Mouse (Mus musculus) spleen, adult 2 months (tissue): Measurements from ENCODE around the gene Kiss1. TPM values are rescaled to one million over a fixed set of nuclear protein-coding genes. Genes with fewer than 3 reads are reported as not detected.
"Not testable (repeated sequence)": the region's sequence is repeated elsewhere in the genome, so short reads cannot be mapped to it uniquely, and the experiment has no call there.

ENCODE experiments used
- DNase-seq, 2 experiments: peaks; one replicate each; pipeline versions ENCODE4 v3.0.0 to v3.0.0-alpha.2; 2012 to 2021; ENCODE audit warnings: low spot score in 2 of 2, low read depth in 1 of 2
- H3K27ac ChIP-seq: fragments of 200-500 bp; 2 replicates; pipeline ENCODE4 v1.5.1; 2012; ENCODE audit warnings: low read length, inconsistent platforms; ENCODE audit not compliant: insufficient read depth
- H3K27me3 ChIP-seq: fragments of 200-500 bp; 2 replicates; pipeline ENCODE4 v1.6.1; 2012; ENCODE audit warnings: mild to moderate bottlenecking, moderate library complexity, low read length, inconsistent platforms; ENCODE audit not compliant: control insufficient read depth, insufficient read depth
- H3K36me3 ChIP-seq: fragments of 200-500 bp; 2 replicates; pipeline ENCODE4 v1.6.1; 2012; ENCODE audit warnings: mild to moderate bottlenecking, low read length, inconsistent platforms; ENCODE audit not compliant: control insufficient read depth, insufficient read depth
- H3K4me1 ChIP-seq: fragments of 200-500 bp; 2 replicates; pipeline ENCODE4 v1.6.1; 2011; ENCODE audit warnings: inconsistent platforms; ENCODE audit not compliant: control insufficient read depth, insufficient read depth, insufficient read length
- H3K4me3 ChIP-seq: fragments of 200-500 bp; 2 replicates; pipeline ENCODE4 v1.5.1; 2011; ENCODE audit warnings: mild to moderate bottlenecking, inconsistent platforms; ENCODE audit not compliant: insufficient read depth, insufficient read length; ENCODE audit errors: extremely low read depth
- CTCF ChIP-seq: fragments of 200-500 bp; IDR thresholded peaks from 2 replicates; pipeline ENCODE4 v1.5.1; 2011; ENCODE audit warnings: mild to moderate bottlenecking, inconsistent platforms; ENCODE audit not compliant: insufficient read depth, insufficient read length, insufficient replicate concordance; ENCODE audit errors: extremely low read depth
- POLR2A ChIP-seq: fragments of 200-500 bp; IDR thresholded peaks from 2 replicates; pipeline ENCODE4 v1.6.1; 2011; ENCODE audit warnings: low read depth, low read length, inconsistent platforms
- WGBS: fragments of 180-500 bp; shearing (Covaris S2); methylation state at CpG from one replicate; pipeline ENCODE4 v1.1.7; 2018; 5-methylcytosine and 5-hydroxymethylcytosine counted together
- polyA plus RNA-seq: library from polyadenylated mRNA; depleted of rRNA; stranded (reverse); fragments of >200 nt; gene quantifications from 2 replicates; pipeline ENCODE4 v1.2.3, GENCODE M21; 2012

Kiss1 gene
- polyA plus RNA-seq, 1 experiment = not detected

GRCm38 (mm10) chr1:133328896-133329637, 7.4 kb downstream of the Kiss1 start:
- H3K27me3 ChIP-seq = 0 out of 2 replicates have a peak, but pooled peaks cover 2% of the 10 kb centered on the region
- H3K4me1 ChIP-seq = peaks cover 4% of the 10 kb centered on the region; the same call in 1 of the 2 replicates
- DNase-seq = no peak
- WGBS = 16% methylated on average over 34 of the region's 34 CpGs
- H3K27ac ChIP-seq = no peak overlapping the region
- TF ChIP-seq POLR2A (no peak), CTCF (no peak)
- no peak overlapping the region for H3K4me3 ChIP-seq
- H3K36me3 ChIP-seq = no peaks in the 10 kb centered on the region

GRCm38 (mm10) chr1:133329638-133329964, 7.9 kb downstream of the Kiss1 start:
- TF ChIP-seq POLR2A = no peak
- no peak for TF ChIP-seq CTCF
- H3K27ac ChIP-seq = no peak overlapping the region
- WGBS = 27% methylated on average over 7 of the region's 7 CpGs
- H3K27me3 ChIP-seq = 0 out of 2 replicates have a peak, but pooled peaks cover 2% of the 10 kb centered on the region
- peaks cover 4% of the 10 kb centered on the region; the same call in 1 of the 2 replicates for H3K4me1 ChIP-seq
- H3K36me3 ChIP-seq = no peaks in the 10 kb centered on the region
- H3K4me3 ChIP-seq = no peak overlapping the region
- no peak for DNase-seq

- Histone ChIP-seq H3K4me1 (peaks cover 4% of the 10 kb centered on the region; the same call in 1 of the 2 replicates), H3K36me3 (no peaks in the 10 kb centered on the region), H3K27ac (no peak overlapping the region), H3K27me3 (0 out of 2 replicates have a peak, but pooled peaks cover 2% of the 10 kb centered on the region), H3K4me3 (no peak overlapping the region)
- TF ChIP-seq CTCF = no peak
- no peak for TF ChIP-seq POLR2A
- WGBS = 77% methylated on average over 3 of the region's 3 CpGs
- DNase-seq = no peak
These were observed 9.5 kb downstream of the Kiss1 start for GRCm38 (mm10) chr1:133331142-133331541.

GRCm38 (mm10) chr1:133332656-133333430, 11.2 kb downstream of the Kiss1 start:
- no peak for DNase-seq
- no peaks in the 10 kb centered on the region for H3K36me3 ChIP-seq
- TF ChIP-seq POLR2A (no peak), CTCF (no peak)
- H3K27ac ChIP-seq = no peak overlapping the region
- 0 out of 2 replicates have a peak, but pooled peaks cover 2% of the 10 kb centered on the region for H3K27me3 ChIP-seq
- WGBS = 87% methylated on average over 11 of the region's 11 CpGs
- no peak overlapping the region for H3K4me3 ChIP-seq
- H3K4me1 ChIP-seq = peaks cover 4% of the 10 kb centered on the region; the same call in 1 of the 2 replicates

- Histone ChIP-seq H3K27ac (no peak overlapping the region), H3K36me3 (no peaks in the 10 kb centered on the region), H3K4me3 (no peak overlapping the region), H3K27me3 (0 out of 2 replicates have a peak, but pooled peaks cover 2% of the 10 kb centered on the region), H3K4me1 (peaks cover 4% of the 10 kb centered on the region; the same call in 1 of the 2 replicates)
- no peak for DNase-seq
- 89% methylated on average over 6 of the region's 6 CpGs for WGBS
- no peak for TF ChIP-seq POLR2A
- no peak for TF ChIP-seq CTCF
These were observed 12.3 kb downstream of the Kiss1 start for GRCm38 (mm10) chr1:133333937-133334336.

GRCm38 (mm10) chr1:133340403-133340802, 18.7 kb downstream of the Kiss1 start:
- not testable (repeated sequence) for H3K4me1 ChIP-seq, H3K4me3 ChIP-seq, H3K27ac ChIP-seq, DNase-seq, H3K27me3 ChIP-seq, H3K36me3 ChIP-seq
- WGBS = 56% methylated on average over 1 of the region's 1 CpGs

- DNase-seq = no peak
- 98% methylated on average over 2 of the region's 2 CpGs for WGBS
- TF ChIP-seq CTCF (no peak), POLR2A (no peak)
- H3K4me3 ChIP-seq = no peak overlapping the region
- H3K36me3 ChIP-seq = no peaks in the 10 kb centered on the region
- peaks cover 7% of the 10 kb centered on the region; the same call in 1 of the 2 replicates for H3K4me1 ChIP-seq
- no peaks in the 10 kb centered on the region for H3K27me3 ChIP-seq
- no peak overlapping the region for H3K27ac ChIP-seq
These were observed 22.7 kb downstream of the Kiss1 start for GRCm38 (mm10) chr1:133344357-133344756.
